Mouse (Mus musculus): ENCODE measurements around the gene Sec1. TPM values are rescaled to one million over a fixed set of nuclear protein-coding genes. Genes with fewer than 3 reads are reported as not detected.

Gene Sec1
- polyA plus RNA-seq, 1 experiment from 2014 or later: 0.52 TPM

GRCm38 (mm10) chr7:45699523-45700141 lies 5.4 kb upstream of the Sec1 start, which contains the start of gene Car11:
Car11 (plus strand) TSS chr7:45699843.
- ATAC-seq (replicated peaks; ENCODE audit: low FRiP score): no peak
- H3K27ac ChIP-seq (ENCODE audit: low read depth, low read length): no peak within 1 kb of the TSS
- under 1% methylated on average over 36 of the region's 36 CpGs for WGBS
- H3K36me3 ChIP-seq (ENCODE audit: control insufficient read depth, insufficient read depth, low read length): no peaks in the 10 kb centered on the region
- peak within 1 kb of the TSS; percentile 70 for H3K4me2 ChIP-seq (ENCODE audit: low read depth, low read length, severe bottlenecking)
- H3K9me3 ChIP-seq (ENCODE audit: control insufficient read depth, low read length): no peaks in the 10 kb centered on the region
- peaks cover 10% of the 10 kb centered on the region for H3K4me1 ChIP-seq (replicated peaks; ENCODE audit: control insufficient read depth, insufficient read depth, low read length)
- peak; percentile 65 for DNase-seq (ENCODE audit: low spot score)
- peak within 1 kb of the TSS; percentile 32 for H3K4me3 ChIP-seq (ENCODE audit: low read depth, low read length)
- H3K9ac ChIP-seq (ENCODE audit: low read length): peak within 1 kb of the TSS; percentile 62
- peaks cover 20% of the 10 kb centered on the region for H3K27me3 ChIP-seq (ENCODE audit: control insufficient read depth, insufficient read depth, low read length)

GRCm38 (mm10) chr7:45697894-45698293 lies 3.7 kb upstream of the Sec1 start:
- Histone ChIP-seq H3K9ac (ENCODE audit: low read length) (no peak overlapping the region), H3K27me3 (ENCODE audit: control insufficient read depth, insufficient read depth, low read length) (peaks cover 20% of the 10 kb centered on the region), H3K4me3 (ENCODE audit: low read depth, low read length) (no peak overlapping the region), H3K27ac (ENCODE audit: low read depth, low read length) (no peak overlapping the region), H3K4me1 (replicated peaks; ENCODE audit: control insufficient read depth, insufficient read depth, low read length) (peaks cover 7% of the 10 kb centered on the region), H3K9me3 (ENCODE audit: control insufficient read depth, low read length) (no peaks in the 10 kb centered on the region), H3K36me3 (ENCODE audit: control insufficient read depth, insufficient read depth, low read length) (no peaks in the 10 kb centered on the region), H3K4me2 (ENCODE audit: low read depth, low read length, severe bottlenecking) (no peak overlapping the region)
- 82% methylated on average over 6 of the region's 7 CpGs for WGBS
- ATAC-seq (replicated peaks; ENCODE audit: low FRiP score) (no peak), DNase-seq (ENCODE audit: low spot score) (no peak)

GRCm38 (mm10) chr7:45695098-45695497 lies 896 bp upstream of the Sec1 start:
- Histone ChIP-seq H3K27me3 (ENCODE audit: control insufficient read depth, insufficient read depth, low read length) (peaks cover 16% of the 10 kb centered on the region), H3K36me3 (ENCODE audit: control insufficient read depth, insufficient read depth, low read length) (no peaks in the 10 kb centered on the region), H3K4me3 (ENCODE audit: low read depth, low read length) (no peak overlapping the region), H3K4me1 (replicated peaks; ENCODE audit: control insufficient read depth, insufficient read depth, low read length) (peaks cover 4% of the 10 kb centered on the region), H3K9ac (ENCODE audit: low read length) (no peak overlapping the region), H3K4me2 (ENCODE audit: low read depth, low read length, severe bottlenecking) (no peak overlapping the region), H3K27ac (ENCODE audit: low read depth, low read length) (no peak overlapping the region), H3K9me3 (ENCODE audit: control insufficient read depth, low read length) (no peaks in the 10 kb centered on the region)
- no peak for ATAC-seq (replicated peaks; ENCODE audit: low FRiP score)
- 48% methylated on average over 6 of the region's 6 CpGs for WGBS
- no peak for DNase-seq (ENCODE audit: low spot score)

- no peak overlapping the region for H3K4me3 ChIP-seq (ENCODE audit: low read depth, low read length)
- no peak overlapping the region for H3K9ac ChIP-seq (ENCODE audit: low read length)
- DNase-seq (ENCODE audit: low spot score): no peak
- no peak overlapping the region for H3K4me2 ChIP-seq (ENCODE audit: low read depth, low read length, severe bottlenecking)
- H3K27me3 ChIP-seq (ENCODE audit: control insufficient read depth, insufficient read depth, low read length): no peaks in the 10 kb centered on the region
- ATAC-seq (replicated peaks; ENCODE audit: low FRiP score): no peak
- H3K4me1 ChIP-seq (replicated peaks; ENCODE audit: control insufficient read depth, insufficient read depth, low read length): no peaks in the 10 kb centered on the region
- 92% methylated on average over 2 of the region's 2 CpGs for WGBS
- H3K27ac ChIP-seq (ENCODE audit: low read depth, low read length): no peak overlapping the region
- H3K36me3 ChIP-seq (ENCODE audit: control insufficient read depth, insufficient read depth, low read length): no peaks in the 10 kb centered on the region
- H3K9me3 ChIP-seq (ENCODE audit: control insufficient read depth, low read length): no peaks in the 10 kb centered on the region
Measured at GRCm38 (mm10) chr7:45692364-45692763, 1.8 kb downstream of the Sec1 start.

- ATAC-seq (replicated peaks; ENCODE audit: low FRiP score): no peak
- Histone ChIP-seq H3K27me3 (ENCODE audit: control insufficient read depth, insufficient read depth, low read length) (no peaks in the 10 kb centered on the region), H3K9ac (ENCODE audit: low read length) (no peak overlapping the region), H3K36me3 (ENCODE audit: control insufficient read depth, insufficient read depth, low read length) (no peaks in the 10 kb centered on the region), H3K4me1 (replicated peaks; ENCODE audit: control insufficient read depth, insufficient read depth, low read length) (no peaks in the 10 kb centered on the region), H3K4me3 (ENCODE audit: low read depth, low read length) (no peak overlapping the region), H3K9me3 (ENCODE audit: control insufficient read depth, low read length) (no peaks in the 10 kb centered on the region), H3K27ac (ENCODE audit: low read depth, low read length) (no peak overlapping the region), H3K4me2 (ENCODE audit: low read depth, low read length, severe bottlenecking) (no peak overlapping the region)
- no peak for DNase-seq (ENCODE audit: low spot score)
- 80% methylated on average over 11 of the region's 11 CpGs for WGBS
Measured at GRCm38 (mm10) chr7:45689800-45690199, 4.4 kb downstream of the Sec1 start.

GRCm38 (mm10) chr7:45689099-45689498 lies 5.1 kb downstream of the Sec1 start:
- Histone ChIP-seq H3K4me2 (ENCODE audit: low read depth, low read length, severe bottlenecking) (no peak overlapping the region), H3K9me3 (ENCODE audit: control insufficient read depth, low read length) (no peaks in the 10 kb centered on the region), H3K36me3 (ENCODE audit: control insufficient read depth, insufficient read depth, low read length) (no peaks in the 10 kb centered on the region), H3K27me3 (ENCODE audit: control insufficient read depth, insufficient read depth, low read length) (no peaks in the 10 kb centered on the region), H3K4me3 (ENCODE audit: low read depth, low read length) (no peak overlapping the region), H3K4me1 (replicated peaks; ENCODE audit: control insufficient read depth, insufficient read depth, low read length) (no peaks in the 10 kb centered on the region), H3K27ac (ENCODE audit: low read depth, low read length) (no peak overlapping the region), H3K9ac (ENCODE audit: low read length) (no peak overlapping the region)
- DNase-seq (ENCODE audit: low spot score) (no peak), ATAC-seq (replicated peaks; ENCODE audit: low FRiP score) (no peak)
- 71% methylated on average over 6 of the region's 6 CpGs for WGBS

- DNase-seq (ENCODE audit: low spot score) (no peak), ATAC-seq (replicated peaks; ENCODE audit: low FRiP score) (no peak)
- H3K4me1 ChIP-seq (replicated peaks; ENCODE audit: control insufficient read depth, insufficient read depth, low read length): no peaks in the 10 kb centered on the region; the same call in 1 of the 2 replicates
- H3K9me3 ChIP-seq (ENCODE audit: control insufficient read depth, low read length): no peaks in the 10 kb centered on the region
- no peak overlapping the region for H3K4me3 ChIP-seq (ENCODE audit: low read depth, low read length)
- 81% methylated on average over 3 of the region's 3 CpGs for WGBS
- H3K27ac ChIP-seq (ENCODE audit: low read depth, low read length): no peak overlapping the region
- no peak overlapping the region for H3K4me2 ChIP-seq (ENCODE audit: low read depth, low read length, severe bottlenecking)
- H3K9ac ChIP-seq (ENCODE audit: low read length): no peak overlapping the region
- H3K27me3 ChIP-seq (ENCODE audit: control insufficient read depth, insufficient read depth, low read length): no peaks in the 10 kb centered on the region
- no peaks in the 10 kb centered on the region for H3K36me3 ChIP-seq (ENCODE audit: control insufficient read depth, insufficient read depth, low read length)
Measured at GRCm38 (mm10) chr7:45686841-45687240, 7.4 kb downstream of the Sec1 start.

- no peak overlapping the region for H3K4me3 ChIP-seq (ENCODE audit: low read depth, low read length)
- no peak overlapping the region for H3K9ac ChIP-seq (ENCODE audit: low read length)
- no peak overlapping the region for H3K27ac ChIP-seq (ENCODE audit: low read depth, low read length)
- 65% methylated on average over 10 of the region's 10 CpGs for WGBS
- DNase-seq (ENCODE audit: low spot score): no peak
- H3K9me3 ChIP-seq (ENCODE audit: control insufficient read depth, low read length): no peaks in the 10 kb centered on the region
- H3K4me2 ChIP-seq (ENCODE audit: low read depth, low read length, severe bottlenecking): no peak overlapping the region
- H3K4me1 ChIP-seq (replicated peaks; ENCODE audit: control insufficient read depth, insufficient read depth, low read length): no peaks in the 10 kb centered on the region; the same call in 1 of the 2 replicates
- no peaks in the 10 kb centered on the region for H3K27me3 ChIP-seq (ENCODE audit: control insufficient read depth, insufficient read depth, low read length)
- no peaks in the 10 kb centered on the region for H3K36me3 ChIP-seq (ENCODE audit: control insufficient read depth, insufficient read depth, low read length)
- ATAC-seq (replicated peaks; ENCODE audit: low FRiP score): no peak
Measured at GRCm38 (mm10) chr7:45685811-45686210, 8.4 kb downstream of the Sec1 start.

- Histone ChIP-seq H3K36me3 (ENCODE audit: control insufficient read depth, insufficient read depth, low read length) (no peaks in the 10 kb centered on the region), H3K9me3 (ENCODE audit: control insufficient read depth, low read length) (no peaks in the 10 kb centered on the region), H3K4me2 (ENCODE audit: low read depth, low read length, severe bottlenecking) (peak within 1 kb of the TSS; percentile 26; the same call in 1 of the 2 replicates), H3K4me1 (replicated peaks; ENCODE audit: control insufficient read depth, insufficient read depth, low read length) (no peaks in the 10 kb centered on the region; the same call in 1 of the 2 replicates), H3K4me3 (ENCODE audit: low read depth, low read length) (no peak within 1 kb of the TSS), H3K9ac (ENCODE audit: low read length) (peak within 1 kb of the TSS; percentile 20; the same call in 1 of the 2 replicates), H3K27me3 (ENCODE audit: control insufficient read depth, insufficient read depth, low read length) (no peaks in the 10 kb centered on the region), H3K27ac (ENCODE audit: low read depth, low read length) (no peak within 1 kb of the TSS)
- ATAC-seq (replicated peaks; ENCODE audit: low FRiP score): no peak
- no peak for DNase-seq (ENCODE audit: low spot score)
- WGBS: 79% methylated on average over 7 of the region's 7 CpGs
Measured at GRCm38 (mm10) chr7:45683396-45684050, 10.7 kb downstream of the Sec1 start, which contains the start of gene Ntn5. Ntn5 (plus strand) TSS chr7:45684022.
